Mouse (Mus musculus): ENCODE data around the gene Trrap.

Trrap gene

DNA sequence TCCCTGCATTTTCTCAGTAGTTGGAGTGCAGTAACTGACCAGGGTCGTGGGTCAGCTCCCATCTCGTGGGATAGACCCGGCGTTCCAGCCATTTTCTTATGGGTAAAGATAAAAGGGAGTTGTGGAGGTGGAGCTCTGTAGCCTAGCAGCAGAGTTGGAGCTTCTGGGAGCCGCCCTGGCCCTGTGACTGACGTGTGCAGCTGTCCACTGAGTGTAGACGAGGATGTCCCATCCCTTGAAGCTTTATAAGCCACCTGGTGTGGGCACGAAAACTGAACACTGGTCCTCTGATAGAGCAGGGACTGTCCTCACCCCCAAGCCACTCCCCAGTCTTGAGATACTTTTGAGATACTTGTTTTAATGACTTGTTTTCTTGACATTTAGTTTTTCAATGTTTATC, 13.1 kb downstream of the Trrap start:
- DNase-seq (ENCODE audit: extremely low read depth, low read depth, low spot score), result no peak

- DNase-seq (ENCODE audit: extremely low read depth, low read depth, low spot score), result no peak
These were observed 18.9 kb downstream of the Trrap start for GRCm38 (mm10) chr5:144786464-144786863.

- DNase-seq (ENCODE audit: extremely low read depth, low read depth, low spot score), result no peak
These were observed 25.8 kb downstream of the Trrap start for GRCm38 (mm10) chr5:144793374-144793773.

DNA sequence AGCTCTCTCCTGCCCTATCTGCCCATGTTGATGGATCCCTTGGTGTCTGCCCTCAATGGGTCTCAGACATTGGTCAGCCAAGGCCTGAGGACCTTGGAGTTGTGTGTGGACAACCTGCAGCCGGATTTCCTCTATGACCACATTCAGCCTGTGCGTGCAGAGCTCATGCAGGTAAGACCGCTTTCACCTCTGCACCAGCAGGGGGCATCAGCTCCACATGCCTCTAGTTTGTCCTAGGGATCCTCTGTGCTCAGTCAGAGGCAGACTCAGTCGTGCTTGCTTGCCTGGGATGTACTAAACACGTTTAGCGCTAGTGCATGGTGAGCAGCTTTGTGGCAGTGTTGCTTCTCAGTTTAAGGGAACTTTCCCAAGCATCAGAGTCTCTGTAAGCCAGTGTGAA, 27.2 kb downstream of the Trrap start:
- no peak for DNase-seq (ENCODE audit: extremely low read depth, low read depth, low spot score)

DNA sequence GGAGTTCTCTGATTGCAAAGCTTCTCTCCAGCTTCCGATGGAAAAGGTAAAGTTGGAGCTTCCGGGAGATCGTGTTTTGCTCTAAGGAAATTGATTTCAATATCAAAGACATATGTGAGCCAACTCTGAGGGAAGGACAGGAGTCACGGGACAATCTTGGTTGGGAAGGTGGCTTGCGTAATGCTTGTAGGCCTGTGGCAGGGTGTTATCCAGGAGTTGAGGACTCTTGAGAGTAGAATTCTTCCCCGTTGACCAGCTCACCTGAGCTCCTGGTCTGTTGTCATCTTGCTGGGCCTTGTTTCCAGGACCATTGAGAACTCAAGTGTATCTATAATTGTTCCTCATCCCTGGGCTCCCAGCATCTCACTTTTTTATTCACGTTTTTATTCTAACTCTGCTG, 29.6 kb downstream of the Trrap start:
- no peak for DNase-seq (ENCODE audit: extremely low read depth, low read depth, low spot score)

GRCm38 (mm10) chr5:144803066-144803465, 35.5 kb downstream of the Trrap start:
- no peak for DNase-seq (ENCODE audit: extremely low read depth, low read depth, low spot score)

DNA sequence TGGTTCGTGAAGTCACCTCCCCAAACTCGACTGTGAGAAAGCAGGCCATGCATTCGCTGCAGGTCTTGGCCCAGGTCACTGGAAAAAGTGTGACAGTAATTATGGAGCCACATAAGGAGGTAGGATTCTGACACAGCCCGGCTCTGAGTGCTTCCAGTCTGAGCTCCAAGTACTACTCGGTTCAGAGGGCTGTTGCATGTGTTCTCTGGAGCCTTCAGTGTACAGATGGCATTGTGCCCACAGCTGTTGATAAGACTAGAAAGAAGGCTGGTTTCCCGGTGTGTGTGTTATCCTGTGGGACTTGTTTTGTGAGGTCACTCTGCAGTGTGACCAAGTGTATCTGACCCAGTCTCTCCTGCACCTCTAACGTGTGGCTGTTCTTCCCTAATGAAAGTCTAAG, 36.6 kb downstream of the Trrap start:
- no peak for DNase-seq (ENCODE audit: extremely low read depth, low read depth, low spot score)

DNA sequence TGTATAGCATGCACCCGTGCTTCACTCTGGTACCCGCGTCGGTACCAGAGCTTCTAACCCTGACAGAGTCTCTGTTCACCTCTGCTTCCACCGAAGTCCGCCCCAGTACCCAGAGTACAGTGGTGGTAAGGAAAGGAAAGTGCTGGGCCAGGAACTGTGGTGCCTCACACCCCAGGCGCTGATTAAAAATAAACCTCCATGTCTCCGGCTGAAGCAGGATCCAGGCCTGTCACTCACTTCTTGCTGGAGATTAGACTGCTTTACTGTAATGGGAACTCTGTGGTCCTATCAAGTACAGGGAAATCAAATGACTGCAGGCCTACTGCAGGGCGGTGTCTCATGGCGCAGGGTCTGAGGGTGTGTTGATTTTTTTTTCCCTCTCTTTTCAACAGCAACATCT, 39.4 kb downstream of the Trrap start:
- no peak for DNase-seq (ENCODE audit: extremely low read depth, low read depth, low spot score)

DNA sequence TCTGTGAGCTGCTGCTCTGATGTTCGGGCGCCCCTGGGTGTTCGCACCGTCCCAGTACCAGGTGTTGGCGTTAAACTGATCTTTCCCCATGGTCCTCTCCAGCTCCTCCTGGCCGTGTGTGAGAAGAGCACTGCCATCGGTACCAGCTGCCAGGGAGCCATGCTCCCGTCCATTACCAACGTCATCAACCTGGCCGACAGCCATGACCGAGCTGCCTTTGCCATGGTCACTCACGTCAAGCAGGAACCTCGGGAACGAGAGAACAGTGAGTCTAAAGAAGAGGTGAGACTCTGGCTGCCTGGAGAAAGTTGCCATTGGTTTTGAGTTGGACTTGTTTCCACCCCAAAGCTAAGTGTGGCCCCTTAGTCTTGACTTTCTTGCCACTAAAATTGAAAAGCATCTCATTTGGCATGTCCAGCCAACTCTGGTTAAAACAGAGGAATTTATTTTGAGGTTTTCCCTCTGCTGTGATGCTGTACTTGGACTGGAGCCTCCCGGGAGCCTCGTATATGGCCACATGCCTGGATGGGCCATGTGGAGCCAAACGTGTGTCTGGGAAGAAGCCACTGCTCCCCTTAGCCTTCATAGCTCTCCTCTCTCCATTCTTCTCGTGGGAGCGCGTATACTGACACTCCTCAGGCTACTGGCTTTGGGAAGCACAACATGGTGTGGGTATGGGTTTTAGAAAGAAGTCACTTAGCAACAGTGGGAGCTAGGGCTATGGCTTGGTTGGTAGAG, 61.0 kb downstream of the Trrap start:
- no peak for DNase-seq (ENCODE audit: extremely low read depth, low read depth, low spot score)

GRCm38 (mm10) chr5:144829631-144830030, 62.1 kb downstream of the Trrap start:
- DNase-seq (ENCODE audit: extremely low read depth, low read depth, low spot score), result no peak

- no peak for DNase-seq (ENCODE audit: extremely low read depth, low read depth, low spot score)
These were observed 64.4 kb downstream of the Trrap start for GRCm38 (mm10) chr5:144831840-144832469.

- DNase-seq (ENCODE audit: extremely low read depth, low read depth, low spot score), result no peak
These were observed 68.6 kb downstream of the Trrap start for GRCm38 (mm10) chr5:144836100-144836499.

DNA sequence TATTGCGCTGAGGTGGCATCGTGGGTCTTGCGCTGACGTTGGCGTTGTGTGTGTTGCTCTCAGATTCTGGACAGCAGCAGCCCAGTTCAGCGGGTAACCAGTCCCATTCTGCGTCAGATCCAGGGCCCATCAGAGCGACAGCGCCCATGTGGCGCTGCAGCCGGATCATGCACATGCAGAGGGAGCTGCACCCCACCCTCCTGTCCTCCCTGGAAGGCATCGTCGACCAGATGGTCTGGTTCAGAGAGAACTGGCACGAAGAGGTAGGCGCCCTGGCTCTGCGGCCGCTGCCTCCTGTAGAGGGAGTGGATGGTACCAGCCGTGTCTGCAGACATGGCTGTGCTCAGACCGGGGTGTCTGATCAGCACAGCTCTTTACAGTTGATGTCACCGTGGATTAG, 77.8 kb downstream of the Trrap start:
- no peak for DNase-seq (ENCODE audit: extremely low read depth, low read depth, low spot score)

DNA sequence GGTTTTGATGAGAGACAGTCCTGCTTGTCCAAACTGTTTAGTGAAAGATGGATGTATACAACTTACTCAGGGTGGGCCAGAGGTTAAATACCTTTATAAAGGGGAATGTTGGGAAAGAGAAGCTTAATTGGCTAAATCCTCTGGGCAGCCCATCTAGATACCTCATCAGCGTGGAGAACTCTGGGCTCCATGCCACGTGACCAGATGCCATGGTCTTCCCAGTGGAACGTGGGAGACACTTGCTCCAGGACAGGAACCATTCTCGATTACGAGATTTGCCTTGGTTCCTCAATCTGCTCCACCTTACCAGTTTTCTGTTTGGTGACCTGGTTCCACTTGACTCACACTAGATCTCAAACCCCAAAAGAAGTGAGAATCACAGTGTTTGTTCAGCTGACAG, 81.2 kb downstream of the Trrap start:
- DNase-seq (ENCODE audit: extremely low read depth, low read depth, low spot score), result no peak

- no peak for DNase-seq (ENCODE audit: extremely low read depth, low read depth, low spot score)
These were observed 82.4 kb downstream of the Trrap start for GRCm38 (mm10) chr5:144849932-144850331.

DNA sequence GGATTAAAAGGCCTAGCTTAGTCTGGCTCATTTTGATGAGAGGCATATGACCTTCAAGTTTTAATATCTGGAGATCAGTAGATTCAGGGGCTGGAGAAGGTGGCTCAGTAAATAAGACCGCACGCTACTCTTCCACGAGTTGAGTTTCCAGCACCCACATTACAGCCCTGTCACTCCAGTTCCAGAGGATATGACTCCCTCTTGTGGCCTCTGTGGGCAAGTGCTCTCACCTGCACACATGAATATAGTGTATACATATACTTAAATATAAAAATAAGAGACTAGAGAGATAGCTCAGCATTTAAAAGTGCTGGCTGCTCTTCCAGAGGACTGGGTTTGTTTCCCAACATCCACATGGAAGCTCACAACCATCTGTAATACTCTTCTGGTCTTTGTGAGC, 84.3 kb downstream of the Trrap start:
- DNase-seq (ENCODE audit: extremely low read depth, low read depth, low spot score), result no peak

- no peak for DNase-seq (ENCODE audit: extremely low read depth, low read depth, low spot score)
These were observed 86.4 kb downstream of the Trrap start for GRCm38 (mm10) chr5:144853931-144854330.

DNA sequence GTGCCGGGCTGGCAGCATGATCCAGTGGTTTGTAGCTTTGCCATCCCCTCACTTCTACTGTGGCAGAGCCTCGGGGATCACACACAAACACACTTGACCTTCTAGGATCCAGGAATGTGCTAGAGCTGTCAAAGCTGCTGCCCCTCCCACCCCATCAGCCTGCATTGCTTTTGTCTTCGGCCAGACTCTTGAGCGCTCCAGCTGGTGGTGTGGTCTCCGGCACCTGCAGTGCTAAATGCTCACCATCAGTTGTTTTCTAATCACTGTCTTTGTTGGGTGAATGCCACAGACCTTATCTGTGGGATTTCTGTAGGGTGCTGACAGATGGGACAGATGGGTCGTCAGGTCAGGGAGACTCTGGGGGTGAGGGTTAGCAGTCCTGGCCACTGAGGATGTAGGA, 88.4 kb downstream of the Trrap start:
- no peak for DNase-seq (ENCODE audit: extremely low read depth, low read depth, low spot score)

- no peak for DNase-seq (ENCODE audit: extremely low read depth, low read depth, low spot score)
These were observed 91.0 kb downstream of the Trrap start for GRCm38 (mm10) chr5:144858527-144858926.

- DNase-seq (ENCODE audit: extremely low read depth, low read depth, low spot score), result no peak
These were observed 91.8 kb downstream of the Trrap start for GRCm38 (mm10) chr5:144859284-144859683.

DNA sequence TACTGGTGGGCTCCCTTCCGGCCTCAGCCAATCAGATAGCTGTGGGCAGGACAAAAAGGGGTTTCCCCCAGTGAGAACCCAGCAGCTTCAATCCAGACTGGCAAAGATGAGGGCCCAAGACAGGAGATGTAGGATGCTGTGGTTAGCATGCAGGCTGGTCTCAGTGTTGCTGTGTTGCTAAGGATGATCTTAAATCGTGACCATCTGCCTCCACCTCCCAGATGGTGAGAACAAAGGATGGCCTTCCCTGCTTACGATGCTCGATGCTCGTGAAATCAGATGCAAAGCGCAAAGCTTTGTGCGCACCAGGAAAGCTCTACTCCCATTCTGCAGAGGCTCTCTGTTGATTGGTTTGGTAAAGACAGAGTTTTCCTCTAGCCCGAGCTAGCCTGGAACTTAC, 93.4 kb downstream of the Trrap start:
- DNase-seq (ENCODE audit: extremely low read depth, low read depth, low spot score), result no peak

DNA sequence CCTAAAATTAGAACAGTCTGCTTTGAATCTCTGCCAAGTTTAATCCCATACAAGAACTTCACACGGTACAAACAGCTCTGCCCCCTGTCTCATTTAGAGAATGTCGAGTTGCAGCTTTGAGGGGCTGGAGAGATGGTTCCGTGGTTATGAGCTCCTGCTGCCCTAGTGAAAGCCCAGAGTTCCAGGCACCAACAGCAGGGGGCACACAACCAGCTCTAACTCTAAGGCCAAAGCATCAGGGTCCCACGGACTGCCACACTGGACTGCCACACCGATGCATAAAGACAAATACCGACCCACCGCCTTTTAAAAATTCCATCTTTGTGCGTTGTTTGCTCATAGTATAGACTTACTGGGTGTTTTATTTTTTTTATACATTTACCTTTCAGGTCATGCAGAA, 99.4 kb downstream of the Trrap start:
- DNase-seq (ENCODE audit: extremely low read depth, low read depth, low spot score), result no peak

DNA sequence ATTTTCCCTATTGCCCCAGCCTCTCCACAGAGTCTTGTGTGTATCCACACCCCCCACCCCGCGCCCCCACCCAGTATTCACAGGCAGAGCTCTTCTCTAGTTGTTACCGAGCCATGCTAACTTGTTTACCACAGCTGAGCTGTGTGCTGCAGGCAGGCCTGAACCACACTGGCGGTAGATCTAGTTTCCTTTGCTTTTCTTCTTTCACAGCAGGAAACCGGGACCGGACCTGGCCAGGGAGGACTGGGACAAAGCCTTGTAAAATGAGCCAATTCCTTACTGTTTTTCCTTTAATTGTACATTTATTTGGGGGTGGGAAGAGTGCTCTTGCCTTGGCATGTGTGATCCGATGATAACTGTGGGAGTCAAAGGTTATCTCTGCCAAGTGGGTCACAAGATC, 101.9 kb downstream of the Trrap start:
- no peak for DNase-seq (ENCODE audit: extremely low read depth, low read depth, low spot score)

Measured in fat pad, adult 2 months (tissue).